Mouse (Mus musculus) small intestine, adult 2 months (tissue): ENCODE results near the gene Sipa1. TPM values are rescaled to one million over a fixed set of nuclear protein-coding genes. Genes with fewer than 3 reads are reported as not detected.

Experiments used
- H3K27ac ChIP-seq: fragments of 200-500 bp; 2 replicates; pipeline ENCODE4 v1.5.1; 2012; ENCODE audit warnings: low read depth, low read length, control low read depth, inconsistent platforms; ENCODE audit not compliant: insufficient read depth
- H3K27me3 ChIP-seq: fragments of 200-500 bp; 2 replicates; pipeline ENCODE4 v1.6.1; 2012; ENCODE audit warnings: mild to moderate bottlenecking, moderate library complexity, low read length, inconsistent platforms; ENCODE audit not compliant: control insufficient read depth, insufficient read depth
- H3K36me3 ChIP-seq: fragments of 200-500 bp; 2 replicates; pipeline ENCODE4 v1.6.1; 2012; ENCODE audit warnings: mild to moderate bottlenecking, low read length, control low read depth, inconsistent platforms; ENCODE audit not compliant: control insufficient read depth, insufficient read depth
- H3K4me1 ChIP-seq: fragments of 200-500 bp; 2 replicates; pipeline ENCODE4 v1.6.1; 2012; ENCODE audit warnings: low read length, inconsistent platforms, mixed read lengths; ENCODE audit not compliant: control insufficient read depth, insufficient read depth, insufficient read length
- H3K4me3 ChIP-seq: fragments of 200-500 bp; 2 replicates; pipeline ENCODE4 v1.5.1; 2012; ENCODE audit warnings: low read depth, mild to moderate bottlenecking, control low read depth, inconsistent platforms, low read length, moderate library complexity
- CTCF ChIP-seq: fragments of 200-500 bp; IDR thresholded peaks from 2 replicates; pipeline ENCODE4 v1.5.1; 2012; ENCODE audit warnings: low read depth, mild to moderate bottlenecking, control low read depth, inconsistent platforms, low read length, moderate library complexity, mixed read lengths; ENCODE audit not compliant: insufficient replicate concordance, insufficient read length; ENCODE audit errors: extremely low read depth
- POLR2A ChIP-seq: fragments of 200-500 bp; IDR thresholded peaks from 2 replicates; pipeline ENCODE4 v1.6.1; 2012; ENCODE audit warnings: low read depth, mild to moderate bottlenecking, control low read depth, inconsistent platforms, low read length, moderate library complexity
- WGBS: fragments of 180-500 bp; shearing (Covaris S2); methylation state at CpG from one replicate; pipeline ENCODE4 v1.1.7; 2018; 5-methylcytosine and 5-hydroxymethylcytosine counted together
- polyA plus RNA-seq: library from polyadenylated mRNA; depleted of rRNA; stranded (reverse); fragments of >200 nt; gene quantifications from 2 replicates; pipeline ENCODE4 v1.2.3, GENCODE M21; 2012

Sipa1 gene
- polyA plus RNA-seq, 1 experiment = 54.0 TPM

GRCm38 (mm10) chr19:5651502-5652274 lies 11.8 kb downstream of the Sipa1 start:
- Histone ChIP-seq H3K4me3 (no peak overlapping the region), H3K4me1 (peaks cover 19% of the 10 kb centered on the region), H3K36me3 (peaks cover 11% of the 10 kb centered on the region), H3K27ac (no peak overlapping the region), H3K27me3 (no peaks in the 10 kb centered on the region)
- WGBS = 81% methylated on average over 13 of the region's 13 CpGs
- TF ChIP-seq CTCF (no peak), POLR2A (no peak)

- 55% methylated on average over 6 of the region's 6 CpGs for WGBS
- H3K4me1 ChIP-seq = peaks cover 11% of the 10 kb centered on the region
- H3K27me3 ChIP-seq = no peaks in the 10 kb centered on the region
- peak overlapping the region; percentile 36; the same call in 1 of the 2 replicates for H3K27ac ChIP-seq
- H3K4me3 ChIP-seq = peak overlapping the region; percentile 35
- TF ChIP-seq POLR2A (no peak), CTCF (no peak)
- H3K36me3 ChIP-seq = peaks cover 32% of the 10 kb centered on the region
Observed at GRCm38 (mm10) chr19:5649298-5649741, 14.2 kb downstream of the Sipa1 start.

- TF ChIP-seq CTCF (peak; percentile 18; the same call in 1 of the 2 replicates), POLR2A (no peak)
- Histone ChIP-seq H3K4me3 (peak overlapping the region; percentile 35), H3K4me1 (peaks cover 8% of the 10 kb centered on the region), H3K27me3 (no peaks in the 10 kb centered on the region), H3K36me3 (peaks cover 39% of the 10 kb centered on the region), H3K27ac (peak overlapping the region; percentile 61)
- 4% methylated on average over 26 of the region's 26 CpGs for WGBS
Observed at GRCm38 (mm10) chr19:5648401-5649297, 14.9 kb downstream of the Sipa1 start.

GRCm38 (mm10) chr19:5647791-5648190 lies 15.7 kb downstream of the Sipa1 start:
- Histone ChIP-seq H3K27ac (no peak overlapping the region), H3K4me1 (peaks cover 8% of the 10 kb centered on the region)

GRCm38 (mm10) chr19:5646731-5647330 lies 16.7 kb downstream of the Sipa1 start:
- TF ChIP-seq CTCF = no peak
- no peak for TF ChIP-seq POLR2A

More at GRCm38 (mm10) chr19:5647791-5648190, 15.7 kb downstream of the Sipa1 start:
- TF ChIP-seq POLR2A (no peak), CTCF (no peak)
- peaks cover 44% of the 10 kb centered on the region for H3K36me3 ChIP-seq
- WGBS = 90% methylated on average over 6 of the region's 6 CpGs
- no peaks in the 10 kb centered on the region for H3K27me3 ChIP-seq
- no peak overlapping the region for H3K4me3 ChIP-seq

GRCm38 (mm10) chr19:5645280-5645679 lies 18.2 kb downstream of the Sipa1 start:
- no peaks in the 10 kb centered on the region for H3K27me3 ChIP-seq
- H3K4me1 ChIP-seq = peaks cover 8% of the 10 kb centered on the region
- H3K4me3 ChIP-seq = no peak overlapping the region
- H3K36me3 ChIP-seq = peaks cover 68% of the 10 kb centered on the region
- H3K27ac ChIP-seq = no peak overlapping the region
- 95% methylated on average over 9 of the region's 9 CpGs for WGBS
- TF ChIP-seq CTCF (no peak), POLR2A (no peak)

More at GRCm38 (mm10) chr19:5646731-5647330, 16.7 kb downstream of the Sipa1 start:
- H3K27me3 ChIP-seq = no peaks in the 10 kb centered on the region
- 93% methylated on average over 8 of the region's 8 CpGs for WGBS
- H3K27ac ChIP-seq = no peak overlapping the region
- peaks cover 8% of the 10 kb centered on the region for H3K4me1 ChIP-seq
- H3K36me3 ChIP-seq = peaks cover 53% of the 10 kb centered on the region
- H3K4me3 ChIP-seq = no peak overlapping the region

- H3K27me3 ChIP-seq = no peaks in the 10 kb centered on the region
- H3K36me3 ChIP-seq = peaks cover 71% of the 10 kb centered on the region
- WGBS = 84% methylated on average over 8 of the region's 8 CpGs
- H3K27ac ChIP-seq = no peak overlapping the region
- H3K4me3 ChIP-seq = no peak overlapping the region
- H3K4me1 ChIP-seq = peaks cover 11% of the 10 kb centered on the region
- TF ChIP-seq CTCF (no peak), POLR2A (no peak)
Observed at GRCm38 (mm10) chr19:5641641-5642040, 21.9 kb downstream of the Sipa1 start.
